Mouse (Mus musculus) adrenal gland, postnatal 36 days (tissue): ENCODE data around the gene Sell. TPM values are rescaled to one million over a fixed set of nuclear protein-coding genes. Genes with fewer than 3 reads are reported as not detected.

Experiments
- DNase-seq, 2 experiments: peaks; one replicate each; pipeline ENCODE4 v3.0.0; 2021; ENCODE audit warnings: mixed read lengths in 1 of 2
- total RNA-seq, 2 experiments: library from RNA; stranded (reverse); gene quantifications; 2 replicates each; pipeline ENCODE4 v1.2.3; 2021

The Sell gene
- total RNA-seq, 2 experiments from 2014 or later = 0.46 to 0.66 TPM

- no peak for DNase-seq
Observed at GRCm38 (mm10) chr1:164074606-164075140, 12.9 kb downstream of the Sell start.

- no peak for DNase-seq
Observed at GRCm38 (mm10) chr1:164075416-164075815, 13.6 kb downstream of the Sell start.

DNA sequence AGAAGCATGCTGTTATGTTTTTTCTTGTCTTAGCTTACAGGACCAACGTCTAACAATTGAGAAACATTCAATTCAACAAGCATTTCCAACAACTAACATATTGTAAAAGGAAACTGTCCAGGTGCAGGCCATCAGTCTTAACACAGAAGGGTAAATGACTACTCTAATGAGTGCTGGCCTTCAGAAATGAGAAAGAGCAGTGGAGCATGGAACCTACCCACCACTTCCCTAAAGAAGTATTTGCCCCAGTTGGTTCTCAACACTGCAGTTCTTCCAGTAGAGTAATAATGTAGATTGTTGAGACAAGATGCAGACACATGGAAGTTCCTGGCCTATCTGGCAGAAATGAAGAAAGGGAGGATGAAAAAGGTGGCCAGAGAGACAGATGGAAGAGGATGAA is 14.7 kb downstream of the Sell start:
- DNase-seq = no peak

GRCm38 (mm10) chr1:164077031-164077430 is 15.2 kb downstream of the Sell start:
- no peak for DNase-seq

GRCm38 (mm10) chr1:164078323-164078741 is 16.6 kb downstream of the Sell start:
- DNase-seq = no peak

DNA sequence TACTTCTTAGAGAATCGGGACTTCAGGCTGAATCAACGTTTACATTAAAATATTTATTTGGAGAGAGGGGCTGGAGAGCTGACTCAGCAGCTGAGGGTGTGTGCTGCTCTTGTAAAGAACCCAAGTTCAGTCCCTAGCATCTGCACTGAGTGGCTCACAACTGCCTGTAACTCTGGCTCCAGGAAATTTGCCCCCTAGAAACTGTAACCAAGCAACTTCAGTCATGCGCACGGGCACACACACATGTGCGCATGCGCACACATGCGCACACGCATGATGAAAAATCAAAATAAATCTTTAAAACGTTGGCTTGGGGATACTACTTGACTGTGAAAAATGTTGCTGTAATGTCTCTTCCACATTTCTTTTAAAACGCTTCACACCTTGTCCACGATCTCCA is 17.3 kb downstream of the Sell start:
- no peak for DNase-seq

- DNase-seq = no peak
Observed at GRCm38 (mm10) chr1:164083046-164083445, 21.3 kb downstream of the Sell start.

GRCm38 (mm10) chr1:164086797-164087196 is 25.0 kb downstream of the Sell start:
- no peak for DNase-seq

GRCm38 (mm10) chr1:164087872-164088271 is 26.1 kb downstream of the Sell start:
- no peak for DNase-seq

DNA sequence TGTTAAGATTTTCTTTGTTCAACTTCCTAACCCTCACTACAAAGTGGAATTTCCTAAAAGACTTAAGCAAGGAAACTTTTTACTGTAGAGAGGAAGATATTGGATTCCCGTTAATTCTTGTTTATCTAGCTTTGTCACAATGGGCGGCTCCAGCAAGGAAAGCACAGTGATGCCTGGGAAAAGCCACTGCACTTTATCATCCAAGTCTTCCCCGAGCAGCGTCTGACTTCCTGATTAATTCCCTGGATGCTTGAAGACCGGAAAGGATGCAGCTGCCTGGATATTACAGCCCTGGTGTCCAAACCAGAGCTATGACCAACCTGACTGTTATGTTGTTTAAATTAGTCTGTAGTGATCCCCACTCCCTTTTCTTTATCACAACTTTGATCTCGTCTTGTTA is 35.0 kb downstream of the Sell start:
- peak in 1 of 2 experiments; percentile 8 for DNase-seq

DNA sequence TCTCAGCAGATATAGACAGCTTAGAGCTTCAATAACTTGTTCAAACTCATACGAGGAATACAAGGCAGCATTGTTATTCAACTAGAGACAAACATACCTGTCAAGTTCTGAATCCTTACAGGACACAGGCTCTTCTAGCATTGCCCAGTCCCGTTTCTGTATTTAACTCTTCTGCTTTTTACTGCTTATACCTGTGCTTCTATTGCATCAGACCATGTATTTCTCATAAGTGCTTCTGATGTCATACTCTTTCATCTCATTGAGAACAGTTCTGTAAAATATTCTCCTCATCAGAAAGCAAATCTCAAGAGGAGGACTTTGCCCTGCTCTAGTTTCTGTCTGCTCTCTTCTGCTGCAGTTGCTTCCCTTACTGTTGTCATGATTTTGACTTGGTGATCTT is 36.1 kb downstream of the Sell start:
- DNase-seq = no peak

DNA sequence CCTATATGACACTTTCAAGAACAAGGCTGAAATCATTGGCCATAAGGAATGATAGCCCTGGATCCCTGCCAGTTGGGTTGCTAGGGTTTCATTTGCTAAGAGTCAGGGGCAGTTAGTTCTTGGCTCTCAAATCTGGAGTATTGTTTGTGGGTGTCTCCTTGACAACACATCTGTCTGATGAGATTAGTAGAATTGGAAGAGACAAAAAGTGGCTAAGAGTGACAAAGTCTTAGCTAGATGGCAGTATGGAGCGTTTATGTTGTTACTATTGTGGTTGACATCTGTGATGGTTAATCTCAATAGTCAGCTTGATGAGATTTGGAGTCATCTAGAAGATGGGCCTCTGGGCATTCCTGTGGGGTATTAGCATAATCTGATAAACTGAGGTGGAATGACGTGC is 36.6 kb downstream of the Sell start:
- no peak for DNase-seq

DNA sequence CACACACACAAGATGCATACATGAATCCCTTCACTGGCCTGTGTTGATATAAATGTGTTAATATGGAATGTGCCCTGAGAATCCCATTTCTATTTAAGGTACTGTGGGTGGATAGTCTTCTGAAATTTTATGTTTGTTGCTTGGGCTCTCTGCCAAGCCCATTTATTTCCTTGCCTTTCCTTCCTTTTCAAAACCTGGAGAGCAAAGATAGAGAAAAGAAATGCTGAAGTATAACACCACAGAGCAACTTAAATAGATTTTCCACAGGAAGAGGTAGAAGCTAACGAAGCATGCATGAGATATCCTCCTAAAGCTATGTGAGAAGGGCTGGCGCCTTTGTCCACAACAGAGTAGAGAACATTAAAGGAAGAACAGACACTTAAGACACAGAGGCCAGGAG is 48.0 kb downstream of the Sell start:
- no peak for DNase-seq

- DNase-seq = no peak
Observed at GRCm38 (mm10) chr1:164110591-164111329, 49.0 kb downstream of the Sell start.

- DNase-seq = no peak
Observed at GRCm38 (mm10) chr1:164114280-164114679, 52.5 kb downstream of the Sell start.

DNA sequence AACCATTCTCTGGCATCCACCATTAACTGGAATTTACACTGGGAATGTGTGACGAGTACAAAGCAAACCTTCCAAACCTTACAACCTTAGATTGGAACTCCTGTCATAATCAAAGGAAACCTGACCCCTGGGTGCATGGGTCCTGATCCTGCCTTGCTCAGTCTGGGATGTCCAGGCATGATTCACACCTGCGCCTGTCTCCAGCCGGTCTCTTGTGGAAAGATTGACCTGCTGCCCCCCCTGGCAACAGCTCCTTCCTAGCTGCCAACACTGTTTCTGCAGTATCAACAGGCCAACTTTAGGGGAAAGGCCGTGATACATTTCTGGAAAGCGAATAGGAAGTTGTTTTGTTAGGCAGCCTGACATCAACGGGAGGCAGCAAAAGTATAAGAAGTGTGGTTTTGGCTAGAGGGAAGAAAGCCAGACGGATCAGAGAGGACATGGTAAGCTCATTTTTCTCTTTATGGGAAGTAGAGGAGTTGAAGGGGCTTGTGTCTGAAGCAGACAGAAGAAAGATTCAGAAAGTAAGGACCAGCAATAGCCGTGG is 53.2 kb downstream of the Sell start, which contains the start of gene Selp:
Gene Selp (plus strand): TSS at position 318 of the 547 bp plus-strand sequence.
- DNase-seq = peak in 1 of 2 experiments; percentile 11

DNA sequence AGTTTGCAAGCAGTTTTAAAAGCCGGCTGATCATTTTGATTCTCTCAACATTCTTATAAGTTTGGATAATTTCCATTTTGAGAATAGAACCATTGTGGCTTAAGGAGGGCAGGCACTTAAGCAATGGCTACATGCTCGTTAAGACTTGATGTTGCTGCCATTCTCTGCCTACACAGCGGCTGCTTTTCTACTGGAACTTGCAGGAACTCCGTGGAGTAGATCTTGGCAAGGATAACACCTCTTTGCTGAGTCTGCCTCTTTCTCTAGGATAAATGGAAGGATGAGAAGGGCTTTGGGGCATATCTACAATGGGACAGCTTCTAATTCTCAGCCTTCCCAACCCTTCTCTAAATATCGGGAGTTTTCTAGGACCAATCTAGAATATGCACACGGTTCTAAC is 53.9 kb downstream of the Sell start:
- no peak for DNase-seq

- no peak for DNase-seq
Observed at GRCm38 (mm10) chr1:164117869-164118268, 56.1 kb downstream of the Sell start.

DNA sequence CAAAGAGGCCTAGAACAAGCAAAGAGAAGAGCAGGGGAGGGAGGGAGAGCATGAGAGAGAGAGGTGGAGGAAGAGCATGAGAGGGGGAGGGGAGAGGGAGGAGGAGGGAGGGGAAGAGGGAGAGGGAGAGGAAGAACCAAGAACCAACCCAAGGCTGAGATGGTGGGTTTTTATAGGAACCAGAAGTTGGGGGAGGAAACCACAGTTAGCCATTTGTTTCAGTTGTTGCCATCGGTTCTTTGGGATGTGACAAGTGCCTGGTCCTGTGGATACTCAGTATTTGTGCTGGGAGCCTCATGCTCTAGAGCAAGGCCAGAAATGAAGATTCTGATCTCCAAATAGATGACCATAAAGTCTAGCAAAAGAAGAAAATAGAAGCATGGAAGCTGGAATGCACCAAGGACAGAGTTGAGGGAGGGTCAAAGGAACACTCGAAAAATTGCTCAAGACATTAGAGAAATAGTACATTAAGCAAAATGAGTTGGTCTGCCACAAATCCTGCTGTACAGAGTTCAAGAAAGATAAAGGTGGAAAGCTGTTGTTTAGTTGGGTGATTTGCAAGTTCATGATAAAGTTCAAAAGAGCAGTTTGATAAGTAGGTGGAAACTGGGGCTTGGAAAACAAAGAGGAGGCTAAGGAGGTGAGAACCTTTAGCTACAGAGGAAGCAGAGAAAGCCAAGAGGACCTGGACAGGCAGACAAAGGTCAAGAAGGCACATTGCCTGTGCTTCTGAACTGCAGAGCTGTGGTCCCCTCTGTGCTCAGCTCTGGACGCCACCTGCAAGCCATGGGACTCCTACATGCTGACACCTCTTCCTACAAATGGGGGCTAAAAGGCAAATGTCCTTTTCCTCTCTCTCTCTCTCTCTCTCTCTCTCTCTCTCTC is 58.4 kb downstream of the Sell start:
- no peak for DNase-seq

- no peak for DNase-seq
Observed at GRCm38 (mm10) chr1:164120777-164121158, 59.0 kb downstream of the Sell start.

GRCm38 (mm10) chr1:164123836-164124235 is 62.1 kb downstream of the Sell start:
- DNase-seq = no peak

- no peak for DNase-seq
Observed at GRCm38 (mm10) chr1:164130013-164130412, 68.2 kb downstream of the Sell start.

- DNase-seq = no peak
Observed at GRCm38 (mm10) chr1:164132609-164133008, 70.8 kb downstream of the Sell start.
